Mouse (Mus musculus): ENCODE measurements around the gene Hmgn1. TPM values are rescaled to one million over a fixed set of nuclear protein-coding genes. Genes with fewer than 3 reads are reported as not detected.
A peak's percentile ranks its signal among the peaks of the same experiment; 100 is the strongest.

Gene Hmgn1
- polyA plus RNA-seq (2015; fragmentation: Nextera tagmentation; extraction: Ambion mirVana), result 334 and 365 TPM in 2 replicates

- peak; percentile 95 for DNase-seq (ENCODE audit: low spot score)
- peaks cover 15% of the 10 kb centered on the region for H3K36me3 ChIP-seq (ENCODE audit: control insufficient read depth, insufficient read depth, low read length)
- H3K4me2 ChIP-seq (replicated peaks; ENCODE audit: low read depth), result peak within 1 kb of the TSS; percentile 81
- no peaks in the 10 kb centered on the region for H3K27me3 ChIP-seq (ENCODE audit: control insufficient read depth, insufficient read depth, low read length)
- TF ChIP-seq EP300 (optimal IDR thresholded peaks at IDR 0.05), result no peak
- no peak for TF ChIP-seq CTCF (IDR thresholded peaks at IDR 0.05; ENCODE audit: low read depth)
- no peaks in the 10 kb centered on the region; the same call in 1 of the 2 replicates for H3K4me1 ChIP-seq (replicated peaks; ENCODE audit: control insufficient read depth, insufficient read depth)
- no peaks in the 10 kb centered on the region for H3K9me3 ChIP-seq (ENCODE audit: control insufficient read depth, low read length)
- ATAC-seq (ENCODE audit: low FRiP score, low TSS enrichment), result peak; percentile 96
- peak within 1 kb of the TSS; percentile 96 for H3K27ac ChIP-seq (replicated peaks)
- H3K4me3 ChIP-seq (ENCODE audit: low read depth, low read length), result peak within 1 kb of the TSS; percentile 75
- H3K9ac ChIP-seq (ENCODE audit: low read length), result peak within 1 kb of the TSS; percentile 93
- under 1% methylated on average over 46 of the region's 72 CpGs for WGBS
These were observed at the start of gene Hmgn1 for GRCm38 (mm10) chr16:96127657-96128344. Gene Hmgn1 (minus strand): TSS chr16:96127729.

DNA sequence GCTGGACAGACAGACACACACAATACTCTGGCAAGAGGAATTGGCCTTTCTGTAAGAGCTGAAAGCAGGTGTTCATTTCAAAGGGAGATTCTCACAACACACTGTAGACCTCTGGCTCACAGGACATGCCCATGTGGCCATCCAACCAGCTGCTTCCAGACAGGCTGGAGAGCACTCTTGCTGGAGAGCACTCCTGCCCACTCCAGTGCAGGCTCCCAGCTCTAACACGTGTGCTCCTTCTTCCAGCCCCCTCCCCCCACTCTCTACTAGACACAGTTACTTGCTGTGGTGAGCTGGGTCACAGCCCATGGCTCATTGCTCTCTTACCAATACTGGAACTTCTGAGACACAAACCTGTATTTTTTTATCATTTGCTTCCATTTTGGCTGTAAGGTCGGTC lies 47.9 kb upstream of the Hmgn1 start:
- WGBS, result 52% methylated on average over 2 of the region's 2 CpGs
- H3K4me2 ChIP-seq (replicated peaks; ENCODE audit: low read depth), result no peak overlapping the region

GRCm38 (mm10) chr16:96173648-96174047 lies 46.1 kb upstream of the Hmgn1 start:
- Histone ChIP-seq H3K9ac (ENCODE audit: low read length) (no peak overlapping the region), H3K27ac (replicated peaks) (no peak overlapping the region), H3K36me3 (ENCODE audit: control insufficient read depth, insufficient read depth, low read length) (no peaks in the 10 kb centered on the region), H3K9me3 (ENCODE audit: control insufficient read depth, low read length) (no peaks in the 10 kb centered on the region), H3K4me3 (ENCODE audit: low read depth, low read length) (no peak overlapping the region), H3K4me2 (replicated peaks; ENCODE audit: low read depth) (no peak overlapping the region), H3K27me3 (ENCODE audit: control insufficient read depth, insufficient read depth, low read length) (no peaks in the 10 kb centered on the region), H3K4me1 (replicated peaks; ENCODE audit: control insufficient read depth, insufficient read depth) (no peaks in the 10 kb centered on the region)
- TF ChIP-seq CTCF (IDR thresholded peaks at IDR 0.05; ENCODE audit: low read depth) (no peak), EP300 (optimal IDR thresholded peaks at IDR 0.05) (no peak)
- WGBS, result 55% methylated on average over 8 of the region's 8 CpGs
- ATAC-seq (ENCODE audit: low FRiP score, low TSS enrichment), result no peak
- DNase-seq (ENCODE audit: low spot score), result no peak

More for the DNA sequence above, 47.9 kb upstream of the Hmgn1 start:
- Histone ChIP-seq H3K4me1 (replicated peaks; ENCODE audit: control insufficient read depth, insufficient read depth) (no peaks in the 10 kb centered on the region), H3K27me3 (ENCODE audit: control insufficient read depth, insufficient read depth, low read length) (no peaks in the 10 kb centered on the region), H3K36me3 (ENCODE audit: control insufficient read depth, insufficient read depth, low read length) (no peaks in the 10 kb centered on the region), H3K9ac (ENCODE audit: low read length) (no peak overlapping the region), H3K27ac (replicated peaks) (no peak overlapping the region), H3K9me3 (ENCODE audit: control insufficient read depth, low read length) (no peaks in the 10 kb centered on the region), H3K4me3 (ENCODE audit: low read depth, low read length) (no peak overlapping the region)
- DNase-seq (ENCODE audit: low spot score) (no peak), ATAC-seq (ENCODE audit: low FRiP score, low TSS enrichment) (no peak)
- TF ChIP-seq CTCF (IDR thresholded peaks at IDR 0.05; ENCODE audit: low read depth) (no peak), EP300 (optimal IDR thresholded peaks at IDR 0.05) (no peak)

DNA sequence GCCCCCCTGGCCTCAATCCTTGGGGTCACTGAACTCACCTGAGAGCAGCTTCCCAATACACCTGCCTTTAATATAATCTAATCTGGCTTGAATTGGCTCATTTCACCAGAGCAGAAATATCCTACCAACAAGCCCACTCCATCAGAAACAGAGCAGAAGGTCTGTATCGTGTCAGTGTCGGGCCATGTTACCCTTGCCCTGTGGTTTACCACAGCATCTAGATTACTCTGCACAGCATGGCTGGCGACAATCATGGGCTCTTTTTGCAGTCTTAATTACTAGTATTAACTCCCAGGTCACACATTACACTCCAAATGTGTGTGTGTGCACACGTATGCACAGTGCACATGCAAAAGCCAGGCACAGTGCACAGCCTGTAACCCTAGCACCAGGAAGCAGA lies 41.3 kb upstream of the Hmgn1 start:
- 84% methylated on average over 4 of the region's 4 CpGs for WGBS

DNA sequence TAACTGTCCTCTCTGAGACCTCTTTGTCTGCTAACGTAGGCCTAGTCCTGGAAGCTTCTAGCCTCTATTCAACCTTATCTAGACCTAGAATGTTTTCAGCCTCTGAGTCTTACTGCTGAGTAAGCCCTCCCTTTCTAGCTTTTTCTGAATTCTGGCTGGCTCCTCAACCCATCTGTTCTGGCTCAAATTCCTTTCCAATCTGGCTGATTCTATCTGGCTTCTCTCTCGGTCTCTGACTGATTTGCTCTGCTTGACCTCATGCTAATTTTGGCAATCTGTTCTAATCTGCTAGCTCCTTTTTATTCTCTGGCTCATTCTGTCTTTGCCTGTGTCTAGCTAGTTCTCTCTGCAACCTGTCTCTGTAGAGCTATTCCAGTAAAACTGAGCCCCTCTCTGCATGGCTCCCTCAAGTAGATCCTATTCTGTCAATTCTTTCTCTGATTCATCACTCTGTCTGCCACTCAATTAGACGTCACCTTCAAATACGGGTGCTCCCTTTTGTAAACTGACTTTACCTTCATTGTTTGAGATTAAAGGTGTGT lies 38.3 kb upstream of the Hmgn1 start:
- TF ChIP-seq EP300 (optimal IDR thresholded peaks at IDR 0.05) (no peak), CTCF (IDR thresholded peaks at IDR 0.05; ENCODE audit: low read depth) (no peak)
- WGBS, result 51% methylated on average over 4 of the region's 4 CpGs
- DNase-seq (ENCODE audit: low spot score), result no peak
- H3K4me3 ChIP-seq (ENCODE audit: low read depth, low read length), result no peak overlapping the region
- no peaks in the 10 kb centered on the region for H3K9me3 ChIP-seq (ENCODE audit: control insufficient read depth, low read length)
- no peaks in the 10 kb centered on the region for H3K36me3 ChIP-seq (ENCODE audit: control insufficient read depth, insufficient read depth, low read length)
- H3K27me3 ChIP-seq (ENCODE audit: control insufficient read depth, insufficient read depth, low read length), result no peaks in the 10 kb centered on the region
- no peaks in the 10 kb centered on the region for H3K4me1 ChIP-seq (replicated peaks; ENCODE audit: control insufficient read depth, insufficient read depth)
- no peak overlapping the region for H3K9ac ChIP-seq (ENCODE audit: low read length)
- no peak overlapping the region for H3K27ac ChIP-seq (replicated peaks)
- ATAC-seq (ENCODE audit: low FRiP score, low TSS enrichment), result no peak
- no peak overlapping the region for H3K4me2 ChIP-seq (replicated peaks; ENCODE audit: low read depth)

More for the DNA sequence above, 41.3 kb upstream of the Hmgn1 start:
- no peak overlapping the region for H3K4me3 ChIP-seq (ENCODE audit: low read depth, low read length)
- no peak for ATAC-seq (ENCODE audit: low FRiP score, low TSS enrichment)
- H3K4me2 ChIP-seq (replicated peaks; ENCODE audit: low read depth), result no peak overlapping the region
- no peaks in the 10 kb centered on the region for H3K4me1 ChIP-seq (replicated peaks; ENCODE audit: control insufficient read depth, insufficient read depth)
- no peaks in the 10 kb centered on the region for H3K9me3 ChIP-seq (ENCODE audit: control insufficient read depth, low read length)
- no peak overlapping the region for H3K9ac ChIP-seq (ENCODE audit: low read length)
- H3K36me3 ChIP-seq (ENCODE audit: control insufficient read depth, insufficient read depth, low read length), result no peaks in the 10 kb centered on the region
- TF ChIP-seq EP300 (optimal IDR thresholded peaks at IDR 0.05) (no peak), CTCF (IDR thresholded peaks at IDR 0.05; ENCODE audit: low read depth) (no peak)
- no peak overlapping the region for H3K27ac ChIP-seq (replicated peaks)
- no peak for DNase-seq (ENCODE audit: low spot score)
- H3K27me3 ChIP-seq (ENCODE audit: control insufficient read depth, insufficient read depth, low read length), result no peaks in the 10 kb centered on the region

GRCm38 (mm10) chr16:96161336-96161735 lies 33.8 kb upstream of the Hmgn1 start:
- Histone ChIP-seq H3K9me3 (ENCODE audit: control insufficient read depth, low read length) (no peaks in the 10 kb centered on the region), H3K27me3 (ENCODE audit: control insufficient read depth, insufficient read depth, low read length) (no peaks in the 10 kb centered on the region)

More at GRCm38 (mm10) chr16:96161336-96161735, 33.8 kb upstream of the Hmgn1 start:
- no peak for ATAC-seq (ENCODE audit: low FRiP score, low TSS enrichment)
- Histone ChIP-seq H3K4me2 (replicated peaks; ENCODE audit: low read depth) (no peak overlapping the region), H3K27ac (replicated peaks) (no peak overlapping the region), H3K36me3 (ENCODE audit: control insufficient read depth, insufficient read depth, low read length) (no peaks in the 10 kb centered on the region), H3K4me3 (ENCODE audit: low read depth, low read length) (no peak overlapping the region), H3K4me1 (replicated peaks; ENCODE audit: control insufficient read depth, insufficient read depth) (no peaks in the 10 kb centered on the region; the same call in 1 of the 2 replicates), H3K9ac (ENCODE audit: low read length) (no peak overlapping the region)
- 79% methylated on average over 4 of the region's 4 CpGs for WGBS
- no peak for TF ChIP-seq CTCF (IDR thresholded peaks at IDR 0.05; ENCODE audit: low read depth)
- TF ChIP-seq EP300 (optimal IDR thresholded peaks at IDR 0.05), result no peak
- no peak for DNase-seq (ENCODE audit: low spot score)
